Mouse (Mus musculus) midbrain, embryonic 16.5 days (tissue): ENCODE measurements around the gene Aldh1a2. TPM values are rescaled to one million over a fixed set of nuclear protein-coding genes. Genes with fewer than 3 reads are reported as not detected.

Source experiments
- ATAC-seq: fragments of 200-750 bp; cut with Nextera tagmentation; 2 replicates; pipeline ENCODE4 v1.8.0; 2017; ENCODE audit warnings: moderate TSS enrichment
- H3K27ac ChIP-seq: fragments of 300-500 bp; sonication (generic); 2 replicates; pipeline ENCODE4 v1.5.1; 2014; ENCODE audit warnings: mild to moderate bottlenecking, low read length, mixed read lengths
- H3K27me3 ChIP-seq: fragments of 300-500 bp; sonication (generic); 2 replicates; pipeline ENCODE4 v1.6.1; 2014; ENCODE audit warnings: low read depth, low read length, mixed read lengths; ENCODE audit not compliant: control insufficient read depth, insufficient read depth
- H3K36me3 ChIP-seq: fragments of 300-500 bp; sonication (generic); 2 replicates; pipeline ENCODE4 v1.6.1; 2014; ENCODE audit warnings: mild to moderate bottlenecking, low read length, moderate library complexity, mixed read lengths; ENCODE audit not compliant: control insufficient read depth, insufficient read depth
- H3K4me1 ChIP-seq: fragments of 300-500 bp; sonication (generic); 2 replicates; pipeline ENCODE4 v1.6.1; 2014; ENCODE audit warnings: mild to moderate bottlenecking, low read length, mixed read lengths; ENCODE audit not compliant: control insufficient read depth, insufficient read depth
- H3K4me2 ChIP-seq: fragments of 300-500 bp; sonication (generic); 2 replicates; pipeline ENCODE4 v1.6.1; 2014; ENCODE audit warnings: mild to moderate bottlenecking, low read length, mixed read lengths
- H3K4me3 ChIP-seq: fragments of 300-500 bp; sonication (generic); 2 replicates; pipeline ENCODE4 v1.5.1; 2014; ENCODE audit warnings: low read depth, mild to moderate bottlenecking, low read length, moderate library complexity, mixed read lengths
- H3K9ac ChIP-seq: fragments of 300-500 bp; sonication (generic); 2 replicates; pipeline ENCODE4 v1.6.1; 2014; ENCODE audit warnings: low read depth, low read length, mixed read lengths
- H3K9me3 ChIP-seq: fragments of 300-500 bp; sonication (generic); replicated peaks from 2 replicates; pipeline ENCODE4 v1.6.1; 2014; ENCODE audit warnings: mild to moderate bottlenecking, low read length, mixed read lengths; ENCODE audit not compliant: control insufficient read depth, poor library complexity, severe bottlenecking
- WGBS: fragments of 180-500 bp; shearing (Covaris S2); extraction: QIAGEN DNeasy Blood & Tissue Kit; methylation state at CpG from one replicate; pipeline ENCODE4 v1.1.7; 2014; 5-methylcytosine and 5-hydroxymethylcytosine counted together
- polyA plus RNA-seq: library from polyadenylated mRNA; unstranded; fragments of >200 nt; fragmentation: Nextera tagmentation; extraction: Ambion mirVana; gene quantifications from 2 replicates; pipeline ENCODE4 v1.2.1, GENCODE M21; 2015

Gene Aldh1a2
- polyA plus RNA-seq, 1 experiment from 2014 or later, result 20.0 TPM

- no peak overlapping the region for H3K4me3 ChIP-seq
- 71% methylated on average over 6 of the region's 6 CpGs for WGBS
- no peak for ATAC-seq
Observed at GRCm38 (mm10) chr9:71321871-71322270, 106.3 kb downstream of the Aldh1a2 start.

DNA sequence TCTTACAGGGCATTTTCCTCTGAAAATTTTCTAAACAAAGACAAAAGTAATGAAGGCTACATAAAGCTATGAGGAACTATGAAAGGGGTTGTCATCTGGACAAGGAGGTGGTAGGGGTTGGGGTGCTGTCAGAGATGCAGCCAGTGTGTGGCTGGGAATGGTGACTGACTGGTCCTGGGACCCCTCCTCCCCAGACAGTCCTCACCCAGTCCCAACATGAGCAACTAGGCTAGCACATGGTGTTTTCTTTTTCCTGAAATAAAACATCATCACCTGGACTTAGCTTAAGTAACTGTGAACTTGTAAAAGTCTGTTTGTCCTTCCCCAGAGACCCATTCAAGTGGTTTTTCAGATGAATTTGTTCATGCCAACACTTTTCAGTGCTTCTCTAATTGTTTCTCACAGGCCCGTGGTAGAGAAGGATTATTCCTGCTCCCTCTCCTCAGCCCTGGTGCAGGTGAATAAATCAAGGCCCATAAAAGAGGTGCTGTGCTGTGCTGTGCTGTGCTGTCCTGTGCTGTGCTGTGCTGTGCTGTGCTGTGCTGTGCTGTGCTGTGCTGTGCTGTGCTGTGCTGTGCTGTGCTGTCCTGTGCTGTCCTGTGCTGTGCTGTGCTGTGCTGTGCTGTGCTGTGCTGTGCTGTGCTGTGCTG, 107.8 kb downstream of the Aldh1a2 start:
- Histone ChIP-seq H3K27me3 (no peaks in the 10 kb centered on the region), H3K27ac (no peak overlapping the region), H3K4me2 (no peak overlapping the region), H3K9me3 (no peaks in the 10 kb centered on the region), H3K36me3 (no peaks in the 10 kb centered on the region), H3K4me3 (no peak overlapping the region), H3K9ac (no peak overlapping the region), H3K4me1 (no peaks in the 10 kb centered on the region)
- no peak for ATAC-seq
- 52% methylated on average over 1 of the region's 1 CpGs for WGBS

More at GRCm38 (mm10) chr9:71321871-71322270, 106.3 kb downstream of the Aldh1a2 start:
- Histone ChIP-seq H3K9ac (no peak overlapping the region), H3K4me1 (no peaks in the 10 kb centered on the region), H3K27ac (no peak overlapping the region), H3K4me2 (no peak overlapping the region), H3K36me3 (no peaks in the 10 kb centered on the region), H3K27me3 (no peaks in the 10 kb centered on the region), H3K9me3 (no peaks in the 10 kb centered on the region)

- ATAC-seq, result no peak
- no peak overlapping the region for H3K27ac ChIP-seq
- H3K4me1 ChIP-seq, result no peaks in the 10 kb centered on the region
- WGBS, result 84% methylated on average over 5 of the region's 5 CpGs
- no peaks in the 10 kb centered on the region for H3K36me3 ChIP-seq
- H3K9ac ChIP-seq, result no peak overlapping the region
- no peaks in the 10 kb centered on the region for H3K27me3 ChIP-seq
- no peak overlapping the region for H3K4me3 ChIP-seq
- no peak overlapping the region for H3K4me2 ChIP-seq
- H3K9me3 ChIP-seq, result no peaks in the 10 kb centered on the region
Observed at GRCm38 (mm10) chr9:71324060-71324459, 108.5 kb downstream of the Aldh1a2 start.

DNA sequence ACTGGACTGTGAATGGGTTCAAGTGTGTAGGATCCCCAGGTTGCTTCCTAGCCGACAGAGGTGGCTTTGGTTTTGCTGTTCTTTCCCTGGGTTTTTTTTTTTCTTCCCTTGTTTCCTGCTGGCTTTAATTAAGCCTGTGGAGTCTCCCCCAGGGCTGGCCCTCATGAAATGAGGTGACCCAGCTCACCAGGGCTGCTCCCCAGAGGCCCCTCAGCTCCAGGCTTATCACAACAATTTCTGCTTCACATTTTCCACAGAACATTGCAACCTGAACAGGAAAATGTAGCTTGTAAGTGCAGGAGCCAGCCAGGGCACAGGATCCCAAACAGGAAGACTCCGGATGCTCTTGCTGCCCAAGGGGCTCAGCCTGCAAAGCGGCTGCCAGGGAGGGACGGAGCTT, 110.7 kb downstream of the Aldh1a2 start:
- 72% methylated on average over 4 of the region's 4 CpGs for WGBS
- Histone ChIP-seq H3K9me3 (no peaks in the 10 kb centered on the region), H3K27ac (no peak overlapping the region), H3K4me2 (no peak overlapping the region), H3K9ac (no peak overlapping the region), H3K27me3 (no peaks in the 10 kb centered on the region), H3K4me1 (no peaks in the 10 kb centered on the region), H3K36me3 (no peaks in the 10 kb centered on the region), H3K4me3 (no peak overlapping the region)
- ATAC-seq, result no peak

DNA sequence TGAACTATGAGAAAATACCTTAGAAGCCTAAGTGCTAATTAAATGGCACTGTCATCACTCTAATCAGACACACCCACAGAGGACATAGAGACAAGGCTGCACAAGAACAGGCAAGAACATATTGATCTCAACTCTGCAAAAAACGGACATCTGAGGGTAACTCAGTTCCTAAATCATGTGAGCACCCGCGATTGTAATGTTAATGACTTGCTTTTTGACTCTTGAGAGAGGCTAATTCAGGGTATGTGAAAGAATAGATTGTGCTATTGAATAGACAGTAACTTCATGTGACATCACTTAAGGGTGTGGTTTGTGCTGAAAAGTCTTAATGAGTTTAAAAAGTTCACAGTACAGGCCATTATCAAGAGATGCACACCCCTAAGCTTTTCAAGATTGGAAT, 116.1 kb downstream of the Aldh1a2 start:
- H3K4me1 ChIP-seq, result no peaks in the 10 kb centered on the region
- no peak overlapping the region for H3K9ac ChIP-seq
- ATAC-seq, result no peak
- H3K36me3 ChIP-seq, result no peaks in the 10 kb centered on the region
- H3K27ac ChIP-seq, result no peak overlapping the region
- H3K4me2 ChIP-seq, result no peak overlapping the region
- no peak overlapping the region for H3K4me3 ChIP-seq
- H3K9me3 ChIP-seq, result no peaks in the 10 kb centered on the region
- H3K27me3 ChIP-seq, result no peaks in the 10 kb centered on the region
- 69% methylated on average over 3 of the region's 3 CpGs for WGBS

DNA sequence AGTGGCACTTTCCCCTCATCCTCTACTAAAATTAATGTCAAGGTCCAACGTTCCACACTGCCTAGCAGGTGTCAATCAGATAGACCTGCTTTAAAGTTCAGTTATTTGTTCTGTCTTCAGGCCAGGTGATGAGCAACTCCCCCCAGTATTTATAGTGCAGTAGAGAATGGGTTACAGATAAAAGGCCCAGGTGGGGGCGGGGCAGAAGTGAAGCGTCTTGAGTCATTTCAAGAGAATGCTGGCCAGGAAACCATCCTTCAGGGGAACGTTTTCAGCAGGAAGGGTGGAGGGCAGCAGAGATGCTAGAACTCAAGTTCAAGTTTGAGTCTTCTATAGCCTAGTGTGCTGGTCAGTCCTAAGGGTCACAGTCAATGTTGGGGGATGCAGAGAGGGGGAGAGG, 121.1 kb downstream of the Aldh1a2 start:
- no peaks in the 10 kb centered on the region for H3K4me1 ChIP-seq
- WGBS, result 74% methylated on average over 4 of the region's 4 CpGs
- no peak overlapping the region for H3K4me3 ChIP-seq
- no peaks in the 10 kb centered on the region for H3K27me3 ChIP-seq
- no peak overlapping the region for H3K9ac ChIP-seq
- H3K27ac ChIP-seq, result no peak overlapping the region
- no peak for ATAC-seq
- no peaks in the 10 kb centered on the region for H3K36me3 ChIP-seq
- H3K9me3 ChIP-seq, result no peaks in the 10 kb centered on the region
- H3K4me2 ChIP-seq, result no peak overlapping the region

GRCm38 (mm10) chr9:71337425-71337824, 121.8 kb downstream of the Aldh1a2 start:
- ATAC-seq, result no peak
- Histone ChIP-seq H3K9me3 (no peaks in the 10 kb centered on the region), H3K4me2 (no peak overlapping the region), H3K36me3 (no peaks in the 10 kb centered on the region), H3K4me1 (no peaks in the 10 kb centered on the region), H3K27ac (no peak overlapping the region), H3K9ac (no peak overlapping the region), H3K27me3 (no peaks in the 10 kb centered on the region), H3K4me3 (no peak overlapping the region)
- 90% methylated on average over 3 of the region's 3 CpGs for WGBS

- Histone ChIP-seq H3K27me3 (no peaks in the 10 kb centered on the region), H3K36me3 (no peaks in the 10 kb centered on the region), H3K9ac (no peak overlapping the region), H3K4me3 (no peak overlapping the region), H3K4me2 (no peak overlapping the region), H3K4me1 (no peaks in the 10 kb centered on the region), H3K27ac (no peak overlapping the region), H3K9me3 (no peaks in the 10 kb centered on the region)
- no peak for ATAC-seq
- WGBS, result 76% methylated on average over 5 of the region's 5 CpGs
Observed at GRCm38 (mm10) chr9:71340116-71340515, 124.5 kb downstream of the Aldh1a2 start.
